Mouse (Mus musculus) spleen, adult 2 months (tissue): Measurements from ENCODE around the gene Tuba3a. TPM values are rescaled to one million over a fixed set of nuclear protein-coding genes. Genes with fewer than 3 reads are reported as not detected.
A peak's percentile ranks its signal among the peaks of the same experiment; 100 is the strongest.

Source experiments
- DNase-seq, 2 experiments: peaks; one replicate each; pipeline versions ENCODE4 v3.0.0 to v3.0.0-alpha.2; 2012 to 2021; ENCODE audit warnings: low spot score in 2 of 2, low read depth in 1 of 2
- H3K27ac ChIP-seq: fragments of 200-500 bp; 2 replicates; pipeline ENCODE4 v1.5.1; 2012; ENCODE audit warnings: low read length, inconsistent platforms; ENCODE audit not compliant: insufficient read depth
- H3K27me3 ChIP-seq: fragments of 200-500 bp; 2 replicates; pipeline ENCODE4 v1.6.1; 2012; ENCODE audit warnings: mild to moderate bottlenecking, moderate library complexity, low read length, inconsistent platforms; ENCODE audit not compliant: control insufficient read depth, insufficient read depth
- H3K36me3 ChIP-seq: fragments of 200-500 bp; 2 replicates; pipeline ENCODE4 v1.6.1; 2012; ENCODE audit warnings: mild to moderate bottlenecking, low read length, inconsistent platforms; ENCODE audit not compliant: control insufficient read depth, insufficient read depth
- H3K4me1 ChIP-seq: fragments of 200-500 bp; 2 replicates; pipeline ENCODE4 v1.6.1; 2011; ENCODE audit warnings: inconsistent platforms; ENCODE audit not compliant: control insufficient read depth, insufficient read depth, insufficient read length
- H3K4me3 ChIP-seq: fragments of 200-500 bp; 2 replicates; pipeline ENCODE4 v1.5.1; 2011; ENCODE audit warnings: mild to moderate bottlenecking, inconsistent platforms; ENCODE audit not compliant: insufficient read depth, insufficient read length; ENCODE audit errors: extremely low read depth
- CTCF ChIP-seq: fragments of 200-500 bp; IDR thresholded peaks from 2 replicates; pipeline ENCODE4 v1.5.1; 2011; ENCODE audit warnings: mild to moderate bottlenecking, inconsistent platforms; ENCODE audit not compliant: insufficient read depth, insufficient read length, insufficient replicate concordance; ENCODE audit errors: extremely low read depth
- POLR2A ChIP-seq: fragments of 200-500 bp; IDR thresholded peaks from 2 replicates; pipeline ENCODE4 v1.6.1; 2011; ENCODE audit warnings: low read depth, low read length, inconsistent platforms
- WGBS: fragments of 180-500 bp; shearing (Covaris S2); methylation state at CpG from one replicate; pipeline ENCODE4 v1.1.7; 2018; 5-methylcytosine and 5-hydroxymethylcytosine counted together
- polyA plus RNA-seq: library from polyadenylated mRNA; depleted of rRNA; stranded (reverse); fragments of >200 nt; gene quantifications from 2 replicates; pipeline ENCODE4 v1.2.3, GENCODE M21; 2012

Tuba3a gene
- polyA plus RNA-seq, 1 experiment, result not detected

DNA sequence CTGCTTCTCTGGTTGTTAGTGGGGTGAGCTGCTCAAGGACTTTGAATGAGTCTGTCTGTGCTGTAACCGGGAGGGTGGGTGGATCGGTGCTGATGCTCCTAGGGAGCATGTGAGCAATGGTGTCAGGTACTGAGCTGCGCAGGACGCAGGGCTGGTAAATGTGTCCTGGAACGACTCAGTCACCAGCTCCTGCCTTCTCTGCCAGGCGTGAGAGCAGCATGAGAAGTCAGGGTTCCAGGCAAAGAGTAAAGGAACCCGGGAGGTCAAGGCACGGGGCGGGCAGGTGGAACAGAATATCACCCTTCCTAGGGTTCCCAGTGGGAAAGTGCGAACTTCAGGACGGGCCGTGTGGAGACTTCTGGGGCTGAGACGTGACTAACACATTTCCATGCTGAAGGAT is 19.8 kb downstream of the Tuba3a start:
- WGBS, result 82% methylated on average over 13 of the region's 13 CpGs
- peak overlapping the region; percentile 76 for H3K27ac ChIP-seq
- TF ChIP-seq CTCF (no peak), POLR2A (no peak)

DNA sequence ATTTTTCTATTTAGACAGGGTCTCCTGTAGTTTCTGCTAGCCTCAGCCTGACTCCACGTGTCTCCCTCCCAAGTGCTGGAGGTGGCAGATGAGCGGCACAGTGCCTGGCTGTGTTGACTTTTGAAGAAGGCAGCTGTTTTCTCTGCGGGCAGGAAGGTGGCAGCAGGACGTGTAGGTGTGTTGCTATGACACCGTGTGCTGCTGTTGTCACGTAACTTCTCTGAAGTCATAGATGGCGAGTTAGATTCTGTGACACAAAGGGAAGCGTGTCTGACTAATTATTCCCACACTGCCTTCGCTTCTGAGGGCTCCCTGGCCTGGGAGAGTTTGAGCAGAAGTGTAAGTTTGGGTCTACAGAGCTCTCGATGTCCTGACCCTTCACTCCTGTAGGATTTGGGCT is 20.6 kb downstream of the Tuba3a start:
- Histone ChIP-seq H3K4me3 (no peak overlapping the region), H3K36me3 (no peaks in the 10 kb centered on the region), H3K27me3 (no peaks in the 10 kb centered on the region), H3K27ac (peak overlapping the region; percentile 76), H3K4me1 (no peaks in the 10 kb centered on the region; the same call in 1 of the 2 replicates)
- DNase-seq, result peak; percentile 52 to 89
- 14% methylated on average over 10 of the region's 10 CpGs for WGBS
- no peak for TF ChIP-seq CTCF
- no peak; the same call in 1 of the 2 replicates for TF ChIP-seq POLR2A

More for the DNA sequence above, 19.8 kb downstream of the Tuba3a start:
- no peaks in the 10 kb centered on the region; the same call in 1 of the 2 replicates for H3K4me1 ChIP-seq
- DNase-seq, result no peak
- peak overlapping the region; percentile 32; the same call in 1 of the 2 replicates for H3K4me3 ChIP-seq
- H3K36me3 ChIP-seq, result no peaks in the 10 kb centered on the region
- H3K27me3 ChIP-seq, result no peaks in the 10 kb centered on the region

DNA sequence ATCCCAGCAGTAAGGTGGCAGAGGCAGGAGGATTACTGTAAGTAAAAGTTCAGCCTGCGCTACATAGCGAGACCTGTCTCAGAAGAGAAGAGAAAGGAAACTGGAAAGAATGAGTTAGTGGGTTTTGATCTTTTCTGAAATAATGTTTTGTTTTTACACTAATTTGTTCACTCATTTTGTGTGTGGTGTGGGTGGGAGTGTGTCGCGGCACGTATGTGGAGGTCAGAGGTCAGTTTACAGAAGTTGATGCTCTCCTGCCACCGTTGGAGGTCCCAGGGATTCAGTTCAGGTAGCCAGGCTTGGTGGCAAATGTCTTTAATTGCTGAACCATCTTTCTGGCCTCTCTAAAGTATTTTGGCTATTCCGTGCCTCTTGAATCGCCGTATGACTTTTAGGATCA is 21.6 kb downstream of the Tuba3a start:
- peaks cover 2% of the 10 kb centered on the region; the same call in 1 of the 2 replicates for H3K4me1 ChIP-seq
- no peaks in the 10 kb centered on the region for H3K36me3 ChIP-seq
- TF ChIP-seq POLR2A (no peak), CTCF (no peak)
- DNase-seq, result no peak
- H3K27me3 ChIP-seq, result no peaks in the 10 kb centered on the region
- H3K27ac ChIP-seq, result peak overlapping the region; percentile 33; the same call in 1 of the 2 replicates
- 73% methylated on average over 9 of the region's 9 CpGs for WGBS
- H3K4me3 ChIP-seq, result no peak overlapping the region

DNA sequence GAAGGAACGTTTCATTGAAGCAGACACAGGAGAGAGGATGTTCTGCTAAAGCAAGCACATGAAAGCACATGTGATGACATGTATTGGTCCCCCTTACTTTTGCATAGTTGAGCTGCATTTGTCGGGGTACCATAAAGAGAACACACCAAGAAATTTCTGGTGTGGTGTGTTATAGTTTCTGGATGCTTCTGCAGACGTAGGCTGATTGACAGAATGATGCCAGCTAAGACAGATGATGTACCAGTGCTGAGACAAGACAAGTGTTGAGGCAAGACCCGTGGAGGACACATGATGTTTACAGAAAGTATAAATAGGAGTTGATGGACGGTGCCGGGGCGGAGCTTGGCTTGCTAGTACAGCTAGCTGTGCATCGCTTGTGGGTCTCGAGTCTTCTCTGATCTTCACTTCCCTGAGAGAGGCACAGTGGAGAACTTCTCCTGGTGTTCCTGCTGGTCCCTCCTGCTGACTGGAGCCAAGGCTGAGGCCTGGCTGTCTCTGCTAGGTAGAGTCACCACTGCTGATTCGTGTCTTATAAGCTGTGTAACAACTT is 25.8 kb downstream of the Tuba3a start:
- no peak for TF ChIP-seq POLR2A
- no peak for TF ChIP-seq CTCF
- no peaks in the 10 kb centered on the region for H3K27me3 ChIP-seq
- no peak overlapping the region for H3K27ac ChIP-seq
- H3K4me1 ChIP-seq, result peaks cover 6% of the 10 kb centered on the region; the same call in 1 of the 2 replicates
- DNase-seq, result no peak
- 77% methylated on average over 10 of the region's 10 CpGs for WGBS
- H3K36me3 ChIP-seq, result no peaks in the 10 kb centered on the region
- no peak overlapping the region for H3K4me3 ChIP-seq

DNA sequence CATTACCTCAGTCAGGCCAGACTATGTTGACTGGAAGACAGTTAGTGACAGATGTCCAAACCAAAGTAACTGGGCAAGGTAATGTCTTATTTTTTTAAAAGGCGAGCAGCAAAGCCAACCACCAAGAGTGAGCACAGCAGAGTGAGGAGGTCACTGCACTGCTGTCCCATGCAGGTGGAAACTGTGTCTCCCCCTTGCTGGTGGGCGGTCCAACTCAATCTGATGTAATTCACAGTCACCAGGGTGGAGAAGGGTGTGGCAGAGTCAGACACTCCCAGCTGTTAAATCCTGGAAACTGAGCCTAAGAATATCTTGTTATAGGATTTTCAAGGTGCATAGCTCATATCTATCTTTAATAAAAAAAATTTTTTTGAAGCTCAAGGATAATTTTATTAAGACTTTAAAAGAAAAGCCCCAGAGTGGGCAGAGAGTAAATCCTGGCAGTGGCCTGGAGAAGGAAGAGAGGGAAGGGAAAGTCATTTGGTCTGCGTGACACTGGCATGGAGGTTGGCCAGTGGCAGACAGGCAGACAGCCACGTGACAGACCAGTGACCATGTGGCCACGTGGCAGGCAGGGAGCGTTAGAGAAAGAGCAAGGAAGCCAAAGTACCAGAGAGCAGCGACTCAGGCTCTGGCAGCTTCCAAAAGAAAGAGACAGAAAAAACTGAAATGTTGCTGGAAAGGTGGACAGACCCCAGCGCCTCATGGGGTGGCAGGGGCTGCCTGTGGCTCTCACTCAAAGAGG is 29.4 kb downstream of the Tuba3a start:
- Histone ChIP-seq H3K27me3 (no peaks in the 10 kb centered on the region), H3K36me3 (no peaks in the 10 kb centered on the region), H3K4me1 (peaks cover 19% of the 10 kb centered on the region; the same call in 1 of the 2 replicates), H3K27ac (no peak overlapping the region), H3K4me3 (no peak overlapping the region)
- no peak for DNase-seq
- WGBS, result 83% methylated on average over 8 of the region's 8 CpGs
- TF ChIP-seq POLR2A (no peak), CTCF (no peak)

DNA sequence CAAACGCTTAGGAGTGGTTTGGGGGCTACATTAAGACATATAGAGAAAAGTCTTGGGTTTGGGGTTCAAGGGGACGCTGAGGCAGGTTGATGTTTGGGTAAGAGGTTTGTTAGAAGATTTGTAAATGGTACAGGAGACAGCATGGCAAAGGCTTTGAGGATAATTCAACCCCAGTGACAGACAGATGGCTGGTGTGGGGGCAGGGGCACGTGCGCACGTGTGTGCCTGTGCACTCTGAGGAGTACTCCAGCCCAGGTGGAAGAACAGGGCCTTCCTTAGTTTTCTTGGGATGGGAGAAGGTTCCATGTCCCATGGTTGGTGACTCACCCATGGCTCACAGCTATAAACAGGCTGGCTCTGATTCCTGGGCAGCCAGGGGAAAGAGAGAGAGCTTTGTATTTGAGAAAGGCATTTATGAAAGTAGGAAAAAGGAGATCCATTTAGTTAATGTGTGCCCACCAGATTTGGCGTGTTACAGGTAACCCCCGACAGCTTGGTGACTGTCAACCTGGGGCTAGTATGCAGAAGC is 30.3 kb downstream of the Tuba3a start:
- 83% methylated on average over 7 of the region's 7 CpGs for WGBS
- H3K27ac ChIP-seq, result no peak overlapping the region

More for the DNA sequence above, 30.3 kb downstream of the Tuba3a start:
- TF ChIP-seq POLR2A (no peak), CTCF (no peak)
- DNase-seq, result no peak
- Histone ChIP-seq H3K4me3 (no peak overlapping the region), H3K36me3 (no peaks in the 10 kb centered on the region), H3K27me3 (no peaks in the 10 kb centered on the region), H3K4me1 (peaks cover 19% of the 10 kb centered on the region; the same call in 1 of the 2 replicates)
